Mouse (Mus musculus) heart, embryonic 15.5 days (tissue): Measurements from ENCODE around the gene Col5a2. TPM values are rescaled to one million over a fixed set of nuclear protein-coding genes. Genes with fewer than 3 reads are reported as not detected.
"Not testable (repeated sequence)": the region's sequence is repeated elsewhere in the genome, so short reads cannot be mapped to it uniquely, and the experiment has no call there.

Experiments
- ATAC-seq: fragments of 200-750 bp; cut with Nextera tagmentation; replicated peaks from 2 replicates; pipeline ENCODE4 v1.8.0; 2017; ENCODE audit warnings: low read depth, moderate TSS enrichment; ENCODE audit not compliant: insufficient number of reproducible peaks, insufficient read depth, low FRiP score
- H3K27ac ChIP-seq: fragments of 300-500 bp; sonication (generic); 2 replicates; pipeline ENCODE4 v1.5.1; 2015; ENCODE audit warnings: mild to moderate bottlenecking, inconsistent platforms
- H3K27me3 ChIP-seq: fragments of 300-500 bp; sonication (generic); 2 replicates; pipeline ENCODE4 v1.6.1; 2015; ENCODE audit warnings: inconsistent platforms
- H3K36me3 ChIP-seq: fragments of 300-500 bp; sonication (generic); 2 replicates; pipeline ENCODE4 v1.6.1; 2015; ENCODE audit warnings: mild to moderate bottlenecking, inconsistent platforms
- H3K4me1 ChIP-seq: fragments of 300-500 bp; sonication (generic); replicated peaks from 2 replicates; pipeline ENCODE4 v1.6.1; 2015; ENCODE audit warnings: inconsistent platforms
- H3K4me2 ChIP-seq: fragments of 300-500 bp; sonication (generic); 2 replicates; pipeline ENCODE4 v1.6.1; 2015; ENCODE audit warnings: inconsistent platforms, mild to moderate bottlenecking, moderate library complexity
- H3K4me3 ChIP-seq: fragments of 300-500 bp; sonication (generic); 2 replicates; pipeline ENCODE4 v1.5.1; 2015; ENCODE audit warnings: mild to moderate bottlenecking, inconsistent platforms
- H3K9ac ChIP-seq: fragments of 300-500 bp; sonication (generic); 2 replicates; pipeline ENCODE4 v1.6.1; 2015; ENCODE audit warnings: mild to moderate bottlenecking, inconsistent platforms
- H3K9me3 ChIP-seq: fragments of 300-500 bp; sonication (generic); replicated peaks from 2 replicates; pipeline ENCODE4 v1.6.1; 2016; ENCODE audit warnings: inconsistent platforms
- WGBS: fragments of 180-500 bp; shearing (Covaris S2); methylation state at CpG from one replicate; pipeline ENCODE4 v1.1.7; 2015; ENCODE audit warnings: mixed read lengths; 5-methylcytosine and 5-hydroxymethylcytosine counted together
- polyA plus RNA-seq: library from polyadenylated mRNA; unstranded; fragments of >200 nt; fragmentation: Nextera tagmentation; extraction: Ambion mirVana; gene quantifications from 2 replicates; pipeline ENCODE4 v1.2.1, GENCODE M21; 2015

Gene Col5a2
- polyA plus RNA-seq, 1 experiment from 2014 or later, result 53.5 TPM

DNA sequence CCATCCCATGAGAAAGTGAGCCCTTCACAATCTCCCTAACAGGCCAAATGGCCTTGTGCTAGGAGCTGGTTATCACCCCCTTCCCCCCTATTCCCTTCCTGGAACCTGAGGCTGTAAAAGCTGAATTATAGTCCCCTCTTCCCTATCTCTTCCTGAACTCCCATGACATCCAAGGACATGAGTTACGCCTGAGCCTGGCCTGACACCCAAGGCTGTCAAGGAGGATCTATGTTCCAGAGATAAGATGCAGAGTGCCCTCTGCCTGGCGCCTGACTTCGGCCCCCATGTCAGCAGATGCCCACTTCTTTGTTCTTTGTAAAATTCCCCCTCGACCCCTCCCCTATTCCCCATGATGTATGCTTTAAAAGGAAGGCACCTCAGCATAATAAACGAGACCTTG lies 73.9 kb downstream of the Col5a2 start:
- not testable (repeated sequence) for ATAC-seq, H3K9me3 ChIP-seq, H3K4me1 ChIP-seq, H3K4me2 ChIP-seq, H3K36me3 ChIP-seq, H3K27ac ChIP-seq, H3K9ac ChIP-seq, H3K4me3 ChIP-seq, H3K27me3 ChIP-seq
- 62% methylated on average over 5 of the region's 5 CpGs for WGBS

- peaks cover 8% of the 10 kb centered on the region for H3K36me3 ChIP-seq
- no peak for ATAC-seq
- H3K4me2 ChIP-seq, result no peak overlapping the region
- no peaks in the 10 kb centered on the region for H3K9me3 ChIP-seq
- WGBS, result 66% methylated on average over 5 of the region's 5 CpGs
- no peaks in the 10 kb centered on the region for H3K4me1 ChIP-seq
- no peak overlapping the region for H3K9ac ChIP-seq
- no peak overlapping the region for H3K27ac ChIP-seq
- H3K27me3 ChIP-seq, result no peaks in the 10 kb centered on the region
- no peak overlapping the region for H3K4me3 ChIP-seq
Measured at GRCm38 (mm10) chr1:45423915-45424314, 79.2 kb downstream of the Col5a2 start.

GRCm38 (mm10) chr1:45420554-45420953 lies 82.5 kb downstream of the Col5a2 start:
- Histone ChIP-seq H3K36me3 (peaks cover 11% of the 10 kb centered on the region), H3K27me3 (no peaks in the 10 kb centered on the region), H3K4me1 (no peaks in the 10 kb centered on the region), H3K9ac (no peak overlapping the region), H3K4me2 (no peak overlapping the region), H3K27ac (no peak overlapping the region), H3K9me3 (no peaks in the 10 kb centered on the region), H3K4me3 (no peak overlapping the region)
- no peak for ATAC-seq

- Histone ChIP-seq H3K9ac (no peak overlapping the region), H3K9me3 (no peaks in the 10 kb centered on the region), H3K27ac (no peak overlapping the region), H3K4me2 (no peak overlapping the region), H3K36me3 (peaks cover 11% of the 10 kb centered on the region), H3K4me1 (no peaks in the 10 kb centered on the region), H3K27me3 (no peaks in the 10 kb centered on the region), H3K4me3 (no peak overlapping the region)
- ATAC-seq, result no peak
- 59% methylated on average over 2 of the region's 2 CpGs for WGBS
Measured at GRCm38 (mm10) chr1:45419858-45420257, 83.2 kb downstream of the Col5a2 start.

- no peaks in the 10 kb centered on the region for H3K36me3 ChIP-seq
- H3K4me3 ChIP-seq, result no peak overlapping the region
- ATAC-seq, result no peak
- no peaks in the 10 kb centered on the region for H3K9me3 ChIP-seq
- no peaks in the 10 kb centered on the region for H3K4me1 ChIP-seq
- H3K9ac ChIP-seq, result no peak overlapping the region
- H3K27me3 ChIP-seq, result no peaks in the 10 kb centered on the region
- no peak overlapping the region for H3K4me2 ChIP-seq
- H3K27ac ChIP-seq, result no peak overlapping the region
- WGBS, result 68% methylated on average over 2 of the region's 2 CpGs
Measured at GRCm38 (mm10) chr1:45381866-45382265, 121.2 kb downstream of the Col5a2 start.

DNA sequence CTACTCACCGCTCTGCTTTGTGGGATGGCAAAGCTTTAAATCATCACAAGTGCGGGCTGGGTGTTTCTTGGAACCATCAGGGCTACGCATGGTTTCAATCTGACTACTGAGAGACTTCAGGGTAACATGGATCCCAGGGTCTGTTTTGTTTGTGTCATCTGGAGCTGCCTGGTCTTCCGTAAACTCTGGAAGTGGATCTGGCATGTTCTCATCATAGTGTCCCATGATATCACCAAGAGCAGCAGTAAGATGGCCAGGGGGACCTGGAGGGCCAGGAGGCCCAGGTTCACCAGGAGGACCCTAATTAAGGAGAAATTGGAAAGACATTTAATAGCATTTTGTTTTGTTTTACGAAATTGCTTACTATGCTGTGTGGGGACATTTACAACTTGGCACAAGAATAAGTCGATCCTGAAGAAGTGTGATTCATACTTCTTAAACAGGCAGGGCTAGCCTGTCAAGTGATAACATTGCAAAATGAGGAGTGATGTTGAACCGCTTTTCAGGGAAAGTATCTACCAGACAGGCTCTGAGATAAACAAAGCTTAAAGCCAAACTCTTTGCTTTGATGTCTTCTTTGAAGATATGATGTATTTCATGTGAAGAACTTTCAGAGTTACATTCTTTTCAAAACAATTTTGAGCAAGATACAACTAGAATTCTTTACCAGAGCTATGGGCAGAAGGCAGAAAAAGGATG lies 122.9 kb downstream of the Col5a2 start:
- peak overlapping the region; percentile 12; the same call in 1 of the 2 replicates for H3K27ac ChIP-seq
- H3K9ac ChIP-seq, result no peak overlapping the region
- ATAC-seq, result no peak
- H3K36me3 ChIP-seq, result peaks cover 3% of the 10 kb centered on the region; the same call in 1 of the 2 replicates
- no peak overlapping the region for H3K4me2 ChIP-seq
- H3K4me3 ChIP-seq, result no peak overlapping the region
- no peaks in the 10 kb centered on the region for H3K9me3 ChIP-seq
- no peaks in the 10 kb centered on the region for H3K27me3 ChIP-seq
- H3K4me1 ChIP-seq, result no peaks in the 10 kb centered on the region
- WGBS, result 54% methylated on average over 7 of the region's 7 CpGs

DNA sequence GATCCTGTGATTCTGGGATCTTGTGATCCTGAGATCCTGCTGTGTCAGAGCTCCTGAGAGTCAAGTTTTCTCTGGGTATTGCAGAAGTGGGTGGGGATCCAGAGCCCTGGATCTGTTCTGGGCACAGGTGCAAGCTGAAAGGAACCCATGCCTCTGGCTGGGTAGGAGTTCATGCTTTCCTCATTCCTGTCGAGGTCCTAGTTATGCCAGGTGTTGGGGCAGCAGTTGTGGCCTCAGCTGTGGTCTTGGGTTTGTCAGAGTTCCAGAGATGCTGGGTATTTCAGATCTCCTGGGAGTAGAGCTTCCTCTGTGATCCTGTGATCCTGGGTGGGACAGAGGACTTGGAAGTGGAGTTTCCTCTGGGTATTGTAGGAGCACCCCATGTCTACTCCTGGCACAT lies 137.7 kb downstream of the Col5a2 start:
- ATAC-seq, result no peak
- H3K36me3 ChIP-seq, result peaks cover 7% of the 10 kb centered on the region; the same call in 1 of the 2 replicates
- H3K4me1 ChIP-seq, result no peaks in the 10 kb centered on the region
- no peaks in the 10 kb centered on the region for H3K9me3 ChIP-seq
- H3K27ac ChIP-seq, result no peak overlapping the region
- no peak overlapping the region for H3K4me2 ChIP-seq
- WGBS, result 75% methylated on average over 1 of the region's 1 CpGs
- H3K27me3 ChIP-seq, result no peaks in the 10 kb centered on the region
- no peak overlapping the region for H3K4me3 ChIP-seq
- H3K9ac ChIP-seq, result no peak overlapping the region

DNA sequence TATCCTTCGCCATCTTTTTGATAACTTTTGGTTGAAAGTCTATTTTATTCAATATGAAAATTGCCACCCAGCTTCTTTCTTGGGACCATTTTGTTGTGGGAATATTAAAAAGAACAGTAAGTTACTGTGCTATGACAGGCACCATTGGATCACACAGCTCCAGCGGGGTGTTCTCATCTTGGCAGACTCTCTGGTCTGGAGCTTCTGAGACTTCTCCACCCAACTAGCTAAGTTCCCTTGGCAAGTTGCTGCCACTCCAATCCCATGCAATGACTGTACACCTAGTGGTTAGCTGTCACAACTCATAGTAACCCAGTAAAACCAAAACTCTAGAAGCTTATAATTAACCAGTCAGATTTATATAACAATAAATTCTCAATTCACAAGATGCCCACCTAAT lies 139.8 kb downstream of the Col5a2 start:
- Histone ChIP-seq H3K4me3 (no peak overlapping the region), H3K4me2 (no peak overlapping the region), H3K27me3 (no peaks in the 10 kb centered on the region), H3K36me3 (peaks cover 7% of the 10 kb centered on the region; the same call in 1 of the 2 replicates), H3K9ac (no peak overlapping the region), H3K9me3 (no peaks in the 10 kb centered on the region), H3K27ac (no peak overlapping the region), H3K4me1 (no peaks in the 10 kb centered on the region)
- no peak for ATAC-seq
- WGBS, result 95% methylated on average over 2 of the region's 2 CpGs

DNA sequence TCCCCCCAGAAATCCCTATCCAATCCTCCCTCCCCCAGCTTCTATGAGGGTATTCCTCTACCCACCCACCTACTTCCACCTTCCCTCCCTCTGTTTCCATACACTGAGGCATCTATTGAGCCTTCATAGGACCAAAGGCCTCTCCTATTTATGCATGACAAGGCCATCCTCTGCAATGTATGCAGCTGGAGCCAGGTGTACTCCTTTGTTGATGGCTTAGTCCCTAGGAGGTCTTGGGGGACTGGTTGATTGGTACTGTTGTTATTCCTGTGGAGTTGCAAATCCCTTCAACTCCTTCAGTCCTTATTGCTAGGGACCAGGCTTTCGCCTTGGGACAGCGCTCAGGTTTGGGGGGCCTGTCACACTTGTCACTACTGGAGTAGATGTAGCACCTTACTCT lies 143.4 kb downstream of the Col5a2 start:
- no peak overlapping the region for H3K9ac ChIP-seq

DNA sequence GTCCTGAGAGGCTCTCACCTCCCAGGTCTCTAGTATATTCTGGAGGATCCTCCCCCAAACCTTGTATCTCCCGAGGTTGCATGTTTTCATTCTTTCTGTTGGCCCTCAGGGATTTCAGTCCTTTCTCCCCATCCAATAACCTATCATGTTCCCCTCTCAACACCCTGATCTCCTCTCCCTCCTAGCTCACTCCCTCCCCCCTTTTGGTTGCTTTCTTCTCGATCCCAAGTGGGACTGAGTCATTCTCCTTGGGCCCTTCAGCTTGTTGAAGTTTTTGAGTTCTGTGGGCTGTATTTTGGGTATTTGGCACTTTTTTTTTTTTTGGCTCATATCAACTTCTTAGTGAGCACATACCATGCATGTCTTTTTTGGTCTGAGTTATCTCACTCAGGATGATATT lies 143.9 kb downstream of the Col5a2 start:
- Histone ChIP-seq H3K27me3 (no peaks in the 10 kb centered on the region), H3K9me3 (no peaks in the 10 kb centered on the region), H3K27ac (no peak overlapping the region), H3K4me1 (no peaks in the 10 kb centered on the region), H3K9ac (no peak overlapping the region), H3K4me3 (no peak overlapping the region), H3K4me2 (no peak overlapping the region), H3K36me3 (no peaks in the 10 kb centered on the region)
- WGBS, result 43% methylated on average over 2 of the region's 2 CpGs
- no peak for ATAC-seq

More for the DNA sequence above, 143.4 kb downstream of the Col5a2 start:
- no peak overlapping the region for H3K27ac ChIP-seq
- ATAC-seq, result no peak
- H3K27me3 ChIP-seq, result no peaks in the 10 kb centered on the region
- no peak overlapping the region for H3K4me3 ChIP-seq
- 90% methylated on average over 2 of the region's 2 CpGs for WGBS
- no peak overlapping the region for H3K4me2 ChIP-seq
- no peaks in the 10 kb centered on the region for H3K9me3 ChIP-seq
- no peaks in the 10 kb centered on the region for H3K4me1 ChIP-seq
- H3K36me3 ChIP-seq, result no peaks in the 10 kb centered on the region

- Histone ChIP-seq H3K9ac (no peak overlapping the region), H3K36me3 (no peaks in the 10 kb centered on the region), H3K27me3 (no peaks in the 10 kb centered on the region), H3K4me2 (no peak overlapping the region), H3K4me3 (no peak overlapping the region), H3K9me3 (no peaks in the 10 kb centered on the region), H3K27ac (no peak overlapping the region), H3K4me1 (no peaks in the 10 kb centered on the region)
- no peak for ATAC-seq
- WGBS, result 77% methylated on average over 1 of the region's 1 CpGs
Measured at GRCm38 (mm10) chr1:45358020-45358419, 145.1 kb downstream of the Col5a2 start.

DNA sequence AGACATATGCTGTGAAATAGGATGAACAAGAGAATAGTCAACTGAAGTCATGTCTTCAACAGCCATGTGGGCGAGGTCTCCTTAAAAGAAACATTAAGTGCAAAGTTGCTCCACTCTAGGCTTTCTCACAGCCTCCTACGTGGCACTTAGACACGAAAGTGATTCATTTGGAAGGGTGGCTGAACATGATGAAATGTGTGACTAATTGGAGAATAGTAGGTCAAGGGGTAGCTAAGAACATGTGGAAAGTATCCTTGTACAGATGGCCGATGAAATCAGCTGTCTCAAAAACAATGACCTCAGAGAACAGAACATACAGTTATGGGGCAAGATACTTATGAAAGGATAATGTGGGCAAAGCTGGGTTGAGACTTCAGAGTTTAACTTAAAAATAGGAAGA lies 147.1 kb downstream of the Col5a2 start:
- no peaks in the 10 kb centered on the region for H3K27me3 ChIP-seq
- no peak overlapping the region for H3K9ac ChIP-seq
- H3K36me3 ChIP-seq, result no peaks in the 10 kb centered on the region
- WGBS, result 64% methylated on average over 4 of the region's 4 CpGs
- no peaks in the 10 kb centered on the region for H3K4me1 ChIP-seq
- no peak overlapping the region for H3K4me3 ChIP-seq
- no peaks in the 10 kb centered on the region for H3K9me3 ChIP-seq
- no peak overlapping the region for H3K4me2 ChIP-seq
- no peak overlapping the region for H3K27ac ChIP-seq
- ATAC-seq, result no peak
